Mouse (Mus musculus) embryonic facial prominence, embryonic 10.5 days (tissue): ENCODE data around the gene Pcare. TPM values are rescaled to one million over a fixed set of nuclear protein-coding genes. Genes with fewer than 3 reads are reported as not detected.

Source experiments
- DNase-seq: peaks from one replicate; pipeline ENCODE4 v3.0.0-alpha.2; 2017; ENCODE audit warnings: low spot score
- H3K27ac ChIP-seq: fragments of 300-500 bp; sonication (generic); replicated peaks from 2 replicates; pipeline ENCODE4 v1.5.1; 2016; ENCODE audit warnings: mild to moderate bottlenecking
- H3K27me3 ChIP-seq: fragments of 300-500 bp; sonication (generic); replicated peaks from 2 replicates; pipeline ENCODE4 v1.6.1; 2016; ENCODE audit warnings: low read depth, mild to moderate bottlenecking; ENCODE audit not compliant: poor library complexity, severe bottlenecking
- H3K36me3 ChIP-seq: fragments of 300-500 bp; sonication (generic); replicated peaks from 2 replicates; pipeline ENCODE4 v1.6.1; 2016; ENCODE audit warnings: mild to moderate bottlenecking, moderate library complexity
- H3K4me1 ChIP-seq: fragments of 300-500 bp; sonication (generic); 2 replicates; pipeline ENCODE4 v1.6.1; 2016
- H3K4me3 ChIP-seq: fragments of 300-500 bp; sonication (generic); 2 replicates; pipeline ENCODE4 v1.5.1; 2016; ENCODE audit warnings: mild to moderate bottlenecking, moderate library complexity
- H3K9me3 ChIP-seq: fragments of 300-500 bp; sonication (generic); 2 replicates; pipeline ENCODE4 v1.6.1; 2016; ENCODE audit warnings: mild to moderate bottlenecking
- WGBS: fragments of 180-500 bp; shearing (Covaris S2); methylation state at CpG from one replicate; pipeline ENCODE4 v1.1.7; 2016; 5-methylcytosine and 5-hydroxymethylcytosine counted together
- polyA plus RNA-seq: library from polyadenylated mRNA; unstranded; fragments of >200 nt; fragmentation: Nextera tagmentation; extraction: Ambion mirVana; gene quantifications from 2 replicates; pipeline ENCODE4 v1.2.1, GENCODE M21; 2016

Gene Pcare
- polyA plus RNA-seq, result not detected in 2 replicates

DNA sequence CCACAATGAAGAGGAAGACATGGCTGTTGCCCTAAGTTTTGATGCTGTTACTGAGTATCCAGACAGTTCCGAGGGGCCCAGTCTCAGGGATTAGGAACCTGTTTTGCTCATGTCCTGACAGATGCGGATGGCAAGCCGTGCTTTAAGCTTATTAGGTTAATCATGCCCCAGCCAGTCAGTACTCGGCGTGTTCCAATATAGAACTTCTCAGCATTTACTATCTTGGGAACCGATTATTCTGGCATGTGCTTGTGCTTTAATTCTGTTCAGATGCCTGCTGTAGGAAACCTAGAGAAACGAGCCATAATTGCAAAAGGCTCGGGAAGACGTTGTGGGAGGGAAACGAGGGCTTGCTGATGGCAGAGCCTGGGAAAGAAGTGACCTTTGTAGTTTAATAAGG, at the start of gene Pcare:
TSS of gene Pcare (minus strand) at position 64 of the 400 bp plus-strand sequence.
- Histone ChIP-seq H3K4me1 (0 out of 2 replicates have a peak, but pooled peaks cover 4% of the 10 kb centered on the region), H3K27me3 (no peaks in the 10 kb centered on the region), H3K36me3 (no peaks in the 10 kb centered on the region), H3K27ac (no peak within 1 kb of the TSS), H3K9me3 (no peaks in the 10 kb centered on the region), H3K4me3 (no peak within 1 kb of the TSS)
- WGBS, result 68% methylated on average over 10 of the region's 10 CpGs
- no peak for DNase-seq

GRCm38 (mm10) chr17:71795521-71796205, 43.0 kb upstream of the Pcare start:
- H3K36me3 ChIP-seq, result peaks cover 40% of the 10 kb centered on the region
- no peaks in the 10 kb centered on the region for H3K9me3 ChIP-seq
- H3K27me3 ChIP-seq, result no peaks in the 10 kb centered on the region
- no peak overlapping the region for H3K4me3 ChIP-seq
- H3K4me1 ChIP-seq, result no peaks in the 10 kb centered on the region
- DNase-seq, result no peak
- H3K27ac ChIP-seq, result no peak overlapping the region
- WGBS, result 82% methylated on average over 15 of the region's 15 CpGs

GRCm38 (mm10) chr17:71791622-71792021, 38.9 kb upstream of the Pcare start:
- H3K9me3 ChIP-seq, result no peaks in the 10 kb centered on the region
- no peak overlapping the region for H3K27ac ChIP-seq
- H3K4me3 ChIP-seq, result no peak overlapping the region
- DNase-seq, result no peak
- WGBS, result 88% methylated on average over 4 of the region's 4 CpGs
- no peaks in the 10 kb centered on the region for H3K4me1 ChIP-seq
- peaks cover 38% of the 10 kb centered on the region for H3K36me3 ChIP-seq
- no peaks in the 10 kb centered on the region for H3K27me3 ChIP-seq

DNA sequence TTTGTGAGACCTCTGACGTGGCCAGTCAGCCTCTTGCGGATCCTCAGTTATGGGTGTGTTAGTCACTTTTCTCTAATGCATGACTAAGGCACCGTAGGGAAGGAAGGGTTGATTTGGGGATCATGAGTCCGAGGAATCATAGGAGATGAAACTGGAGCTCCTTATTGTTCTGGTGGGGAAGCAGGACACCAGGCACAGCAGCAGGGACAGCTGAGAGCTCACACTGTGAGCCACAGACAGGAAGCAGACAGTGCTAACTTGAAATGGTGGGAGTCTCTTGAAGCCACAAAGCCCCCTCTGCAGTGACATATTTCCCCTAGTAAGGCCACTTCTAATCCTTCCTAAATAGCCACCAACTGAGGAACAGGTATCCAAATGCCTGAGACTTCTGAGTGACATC, 38.4 kb upstream of the Pcare start:
- Histone ChIP-seq H3K27ac (no peak overlapping the region), H3K36me3 (peaks cover 38% of the 10 kb centered on the region), H3K4me3 (no peak overlapping the region), H3K9me3 (no peaks in the 10 kb centered on the region), H3K27me3 (no peaks in the 10 kb centered on the region), H3K4me1 (no peaks in the 10 kb centered on the region)
- WGBS, result 86% methylated on average over 4 of the region's 4 CpGs
- no peak for DNase-seq

DNA sequence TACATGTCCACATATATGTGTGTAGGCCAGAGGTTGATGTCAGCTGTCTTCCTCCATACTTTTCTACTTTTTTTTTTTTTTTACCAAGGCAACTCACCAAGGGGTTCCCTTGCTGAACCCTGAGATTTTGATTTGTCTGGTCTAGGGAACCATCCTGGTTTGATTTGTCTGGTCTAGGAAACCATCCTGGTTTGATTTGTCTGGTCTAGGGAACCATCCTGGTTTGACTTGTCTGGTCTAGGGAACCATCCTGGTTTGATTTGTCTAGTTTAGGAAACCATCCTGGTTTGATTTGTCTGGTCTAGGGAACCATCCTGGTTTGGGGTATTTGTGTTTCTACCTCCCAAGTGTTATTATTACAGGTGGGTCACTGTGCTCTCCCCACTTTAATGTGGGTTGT, 33.8 kb upstream of the Pcare start:
- Histone ChIP-seq H3K4me1 (peaks cover 18% of the 10 kb centered on the region), H3K27me3 (peaks cover 20% of the 10 kb centered on the region)

GRCm38 (mm10) chr17:71783366-71783735, 30.7 kb upstream of the Pcare start:
- no peaks in the 10 kb centered on the region for H3K36me3 ChIP-seq
- no peak for DNase-seq
- H3K4me3 ChIP-seq, result peak overlapping the region; percentile 88
- no peak overlapping the region for H3K27ac ChIP-seq
- H3K4me1 ChIP-seq, result peaks cover 18% of the 10 kb centered on the region
- WGBS, result 15% methylated on average over 10 of the region's 10 CpGs
- peaks cover 29% of the 10 kb centered on the region for H3K27me3 ChIP-seq
- peaks cover 5% of the 10 kb centered on the region; the same call in 1 of the 2 replicates for H3K9me3 ChIP-seq

More for the DNA sequence above, 33.8 kb upstream of the Pcare start:
- Histone ChIP-seq H3K9me3 (no peaks in the 10 kb centered on the region), H3K4me3 (no peak overlapping the region), H3K27ac (no peak overlapping the region), H3K36me3 (peaks cover 11% of the 10 kb centered on the region)
- no peak for DNase-seq

DNA sequence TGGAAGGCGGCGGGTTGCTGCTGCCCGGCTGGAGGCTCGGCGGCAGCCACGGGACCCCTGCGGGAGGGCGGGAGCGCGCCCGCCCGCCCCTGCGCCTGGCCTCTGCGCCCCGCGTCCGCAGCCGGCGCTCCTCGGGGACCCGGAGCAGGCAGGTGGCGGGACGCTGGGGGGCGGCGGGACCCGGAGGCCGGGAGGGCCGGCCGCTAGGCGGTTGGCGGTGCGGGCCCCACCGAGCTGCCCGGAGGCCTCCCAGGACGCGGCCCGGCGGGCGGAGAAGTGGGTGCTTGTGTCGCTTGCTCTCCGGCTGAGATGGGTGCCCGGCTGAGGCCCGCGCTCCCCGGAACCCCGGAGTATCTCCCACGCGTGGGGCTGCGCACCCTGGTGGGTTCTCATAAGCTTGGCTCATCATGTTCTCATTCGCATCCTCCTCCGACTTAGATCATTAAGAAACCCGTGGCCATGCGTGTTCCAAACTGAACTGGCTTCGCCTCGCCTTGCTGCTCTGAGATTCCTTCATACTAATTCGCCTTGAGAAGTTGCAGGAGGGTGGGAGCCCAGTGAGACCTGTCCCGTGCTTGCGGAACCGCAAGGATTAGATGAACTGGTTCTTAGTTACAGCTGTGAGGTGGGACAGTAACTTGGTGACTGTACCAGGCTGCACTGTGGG, 30.1 kb upstream of the Pcare start:
- H3K4me3 ChIP-seq, result peak overlapping the region; percentile 88
- no peaks in the 10 kb centered on the region for H3K36me3 ChIP-seq
- under 1% methylated on average over 59 of the region's 59 CpGs for WGBS
- peak; percentile 67 for DNase-seq
- peak overlapping the region; percentile 84 for H3K27ac ChIP-seq
- peaks cover 18% of the 10 kb centered on the region for H3K4me1 ChIP-seq
- peaks cover 6% of the 10 kb centered on the region; the same call in 1 of the 2 replicates for H3K9me3 ChIP-seq
- H3K27me3 ChIP-seq, result peaks cover 29% of the 10 kb centered on the region

- under 1% methylated on average over 29 of the region's 29 CpGs for WGBS
- Histone ChIP-seq H3K4me3 (peak overlapping the region; percentile 88), H3K27ac (peak overlapping the region; percentile 84)
These were observed 29.6 kb upstream of the Pcare start for GRCm38 (mm10) chr17:71782242-71782698.

DNA sequence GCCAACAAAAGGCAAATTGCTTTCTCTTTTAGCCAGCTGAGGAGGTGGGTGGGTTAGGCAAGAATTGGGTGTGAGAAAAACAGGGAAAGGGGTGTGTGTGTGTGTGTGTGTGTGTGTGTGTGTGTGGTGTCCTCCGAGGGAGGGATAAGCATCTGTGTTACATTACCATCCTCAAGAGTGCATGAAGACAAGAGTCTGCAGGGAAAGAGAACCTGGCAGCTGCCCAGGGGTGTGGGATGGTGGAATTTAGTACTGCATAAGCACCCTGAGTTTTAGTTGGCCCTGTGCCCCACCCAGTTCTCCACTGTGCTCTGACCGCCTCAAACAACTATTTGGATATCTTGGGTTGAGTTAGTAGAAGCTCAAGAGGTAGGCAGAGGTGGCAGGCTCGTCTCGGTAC, 28.3 kb upstream of the Pcare start:
- no peaks in the 10 kb centered on the region for H3K36me3 ChIP-seq
- no peak overlapping the region for H3K27ac ChIP-seq
- H3K4me1 ChIP-seq, result peaks cover 18% of the 10 kb centered on the region
- 86% methylated on average over 4 of the region's 4 CpGs for WGBS
- no peak for DNase-seq
- H3K4me3 ChIP-seq, result no peak overlapping the region
- H3K27me3 ChIP-seq, result peaks cover 29% of the 10 kb centered on the region
- peaks cover 6% of the 10 kb centered on the region; the same call in 1 of the 2 replicates for H3K9me3 ChIP-seq

More at GRCm38 (mm10) chr17:71782242-71782698, 29.6 kb upstream of the Pcare start:
- Histone ChIP-seq H3K36me3 (no peaks in the 10 kb centered on the region), H3K27me3 (peaks cover 29% of the 10 kb centered on the region), H3K4me1 (peaks cover 18% of the 10 kb centered on the region), H3K9me3 (peaks cover 6% of the 10 kb centered on the region; the same call in 1 of the 2 replicates)
- no peak for DNase-seq

DNA sequence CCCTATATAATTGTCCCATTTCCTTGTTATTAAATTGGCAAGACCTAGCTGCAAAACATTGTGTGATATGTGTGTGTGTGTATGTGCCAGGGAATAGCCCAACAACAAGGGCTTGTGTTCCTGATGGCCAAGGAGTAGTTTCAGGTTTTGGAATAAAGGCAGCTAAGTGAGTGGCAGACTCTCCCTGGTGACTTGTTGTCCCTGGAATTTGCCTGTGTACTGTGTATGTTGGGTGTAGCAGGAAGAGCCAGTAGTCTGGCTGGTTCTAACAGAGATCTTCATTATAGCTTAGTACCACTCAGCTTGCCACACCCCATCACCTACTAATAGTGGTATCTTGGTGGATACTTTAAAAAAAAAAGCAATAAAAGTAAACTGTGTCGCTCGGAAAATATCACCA, 27.8 kb upstream of the Pcare start:
- peaks cover 29% of the 10 kb centered on the region for H3K27me3 ChIP-seq
- DNase-seq, result no peak
- H3K4me3 ChIP-seq, result no peak overlapping the region
- H3K36me3 ChIP-seq, result no peaks in the 10 kb centered on the region
- H3K27ac ChIP-seq, result no peak overlapping the region
- H3K4me1 ChIP-seq, result peaks cover 18% of the 10 kb centered on the region
- H3K9me3 ChIP-seq, result peaks cover 6% of the 10 kb centered on the region; the same call in 1 of the 2 replicates
- 91% methylated on average over 2 of the region's 2 CpGs for WGBS

- 74% methylated on average over 3 of the region's 3 CpGs for WGBS
- DNase-seq, result no peak
- H3K36me3 ChIP-seq, result no peaks in the 10 kb centered on the region
These were observed 26.0 kb upstream of the Pcare start for GRCm38 (mm10) chr17:71778696-71779095.

GRCm38 (mm10) chr17:71775279-71775678, 22.6 kb upstream of the Pcare start:
- no peak overlapping the region for H3K27ac ChIP-seq
- 83% methylated on average over 4 of the region's 4 CpGs for WGBS
- no peak for DNase-seq
- H3K9me3 ChIP-seq, result peaks cover 6% of the 10 kb centered on the region; the same call in 1 of the 2 replicates
- H3K27me3 ChIP-seq, result no peaks in the 10 kb centered on the region
- H3K4me3 ChIP-seq, result no peak overlapping the region
- H3K4me1 ChIP-seq, result no peaks in the 10 kb centered on the region
- H3K36me3 ChIP-seq, result no peaks in the 10 kb centered on the region

More at GRCm38 (mm10) chr17:71778696-71779095, 26.0 kb upstream of the Pcare start:
- peaks cover 15% of the 10 kb centered on the region for H3K4me1 ChIP-seq
- peaks cover 6% of the 10 kb centered on the region; the same call in 1 of the 2 replicates for H3K9me3 ChIP-seq
- H3K4me3 ChIP-seq, result no peak overlapping the region
- no peak overlapping the region for H3K27ac ChIP-seq
- H3K27me3 ChIP-seq, result peaks cover 29% of the 10 kb centered on the region
